Mouse (Mus musculus) right cerebral cortex, postnatal 14 days (tissue): Measurements from ENCODE around the gene Meltf.

Source experiments
- DNase-seq: peaks from one replicate; pipeline ENCODE4 v3.0.0; 2022

Meltf gene

GRCm38 (mm10) chr16:31878573-31879257 is at the start of gene Meltf:
Gene Meltf (plus strand): TSS chr16:31878810.
- peak; percentile 65 for DNase-seq

GRCm38 (mm10) chr16:31830726-31831125 is 47.9 kb upstream of the Meltf start:
- DNase-seq: no peak

GRCm38 (mm10) chr16:31832630-31833422 is 45.8 kb upstream of the Meltf start:
- no peak for DNase-seq

GRCm38 (mm10) chr16:31834011-31834584 is 44.5 kb upstream of the Meltf start:
- DNase-seq: no peak

- no peak for DNase-seq
Observed at GRCm38 (mm10) chr16:31834662-31835318, 43.8 kb upstream of the Meltf start.

- no peak for DNase-seq
Observed at GRCm38 (mm10) chr16:31837362-31837761, 41.2 kb upstream of the Meltf start.

GRCm38 (mm10) chr16:31844246-31844645 is 34.4 kb upstream of the Meltf start:
- no peak for DNase-seq

- no peak for DNase-seq
Observed at GRCm38 (mm10) chr16:31846763-31847162, 31.8 kb upstream of the Meltf start.

- peak; percentile 49 for DNase-seq
Observed at GRCm38 (mm10) chr16:31863920-31864319, 14.7 kb upstream of the Meltf start.

- DNase-seq: no peak
Observed at GRCm38 (mm10) chr16:31865242-31865641, 13.4 kb upstream of the Meltf start.

- DNase-seq: no peak
Observed at GRCm38 (mm10) chr16:31866911-31867310, 11.7 kb upstream of the Meltf start.

- no peak for DNase-seq
Observed at GRCm38 (mm10) chr16:31867736-31868135, 10.9 kb upstream of the Meltf start.

GRCm38 (mm10) chr16:31873721-31874120 is 4.9 kb upstream of the Meltf start:
- DNase-seq: no peak

GRCm38 (mm10) chr16:31875391-31875790 is 3.2 kb upstream of the Meltf start:
- DNase-seq: no peak

- DNase-seq: peak; percentile 51
Observed at GRCm38 (mm10) chr16:31876386-31876785, 2.2 kb upstream of the Meltf start.

- no peak for DNase-seq
Observed at GRCm38 (mm10) chr16:31878052-31878451, 558 bp upstream of the Meltf start.

GRCm38 (mm10) chr16:31880146-31880840 is 1.7 kb downstream of the Meltf start:
- DNase-seq: no peak

- no peak for DNase-seq
Observed at GRCm38 (mm10) chr16:31882381-31882908, 3.8 kb downstream of the Meltf start.

- DNase-seq: no peak
Observed at GRCm38 (mm10) chr16:31883302-31883701, 4.7 kb downstream of the Meltf start.

- no peak for DNase-seq
Observed at GRCm38 (mm10) chr16:31883902-31884301, 5.3 kb downstream of the Meltf start.

GRCm38 (mm10) chr16:31890907-31891306 is 12.3 kb downstream of the Meltf start:
- DNase-seq: no peak

GRCm38 (mm10) chr16:31893396-31894141 is 15.0 kb downstream of the Meltf start:
- DNase-seq: no peak
